Mouse (Mus musculus) C2C12 (cell line): Measurements from ENCODE around the gene Prkce. TPM values are rescaled to one million over a fixed set of nuclear protein-coding genes. Genes with fewer than 3 reads are reported as not detected.

Source experiments
- H3K27me3 ChIP-seq: one replicate; pipeline ENCODE4 v1.6.1; 2011; ENCODE audit not compliant: control insufficient read depth, insufficient read depth, insufficient read length
- H3K36me3 ChIP-seq: one replicate; pipeline ENCODE4 v1.6.1; 2011; ENCODE audit not compliant: control insufficient read depth, insufficient read depth
- H3K4me3 ChIP-seq: one replicate; pipeline ENCODE4 v1.5.1; 2011; ENCODE audit warnings: mild to moderate bottlenecking, control low read depth; ENCODE audit not compliant: poor library complexity, insufficient read depth, severe bottlenecking
- H3K79me2 ChIP-seq: one replicate; pipeline ENCODE4 v1.6.1; 2011; ENCODE audit not compliant: control insufficient read depth, insufficient read depth
- H3K79me3 ChIP-seq: one replicate; pipeline ENCODE4 v1.6.1; 2011; ENCODE audit warnings: low read depth, control low read depth
- H3ac ChIP-seq: one replicate; pipeline ENCODE3; 2011; ENCODE audit warnings: low read depth; ENCODE audit not compliant: control insufficient read depth, insufficient read length
- CEBPB ChIP-seq: IDR thresholded peaks from one replicate; pipeline ENCODE4 v1.6.1; 2011; ENCODE audit warnings: low read depth, mild to moderate bottlenecking, control low read depth, moderate library complexity
- CTCF ChIP-seq: IDR thresholded peaks from one replicate; pipeline ENCODE4 v1.5.1; 2011; ENCODE audit not compliant: control insufficient read depth, insufficient read depth, insufficient read length
- FOSL1 ChIP-seq: IDR thresholded peaks from one replicate; pipeline ENCODE4 v1.8.0; 2011; ENCODE audit warnings: mild to moderate bottlenecking, low read length; ENCODE audit not compliant: poor library complexity, insufficient read depth, severe bottlenecking
- MAX ChIP-seq: IDR thresholded peaks from one replicate; pipeline ENCODE4 v1.6.1; 2011; ENCODE audit warnings: mild to moderate bottlenecking, control low read depth
- MYOD1 ChIP-seq: IDR thresholded peaks from one replicate; pipeline ENCODE4 v1.6.1; 2011; ENCODE audit warnings: low read depth; ENCODE audit not compliant: control insufficient read depth, insufficient read length
- MYOG ChIP-seq: IDR thresholded peaks from one replicate; pipeline ENCODE4 v1.6.1; 2011; ENCODE audit not compliant: control insufficient read depth, insufficient read length; ENCODE audit errors: extremely low read depth
- USF1 ChIP-seq: IDR thresholded peaks from one replicate; pipeline ENCODE4 v1.6.1; 2011; ENCODE audit warnings: low read depth, mild to moderate bottlenecking, control low read depth, moderate library complexity
- polyA plus RNA-seq: library from polyadenylated mRNA; unstranded; fragments of >200 nt; fragmentation: generic; extraction: Trizol; gene quantifications from one replicate; pipeline ENCODE4 v1.2.1, GENCODE M21; 2012; ENCODE audit warnings: missing spikeins

Prkce gene
- polyA plus RNA-seq, 1 experiment, result 1.4 TPM

DNA sequence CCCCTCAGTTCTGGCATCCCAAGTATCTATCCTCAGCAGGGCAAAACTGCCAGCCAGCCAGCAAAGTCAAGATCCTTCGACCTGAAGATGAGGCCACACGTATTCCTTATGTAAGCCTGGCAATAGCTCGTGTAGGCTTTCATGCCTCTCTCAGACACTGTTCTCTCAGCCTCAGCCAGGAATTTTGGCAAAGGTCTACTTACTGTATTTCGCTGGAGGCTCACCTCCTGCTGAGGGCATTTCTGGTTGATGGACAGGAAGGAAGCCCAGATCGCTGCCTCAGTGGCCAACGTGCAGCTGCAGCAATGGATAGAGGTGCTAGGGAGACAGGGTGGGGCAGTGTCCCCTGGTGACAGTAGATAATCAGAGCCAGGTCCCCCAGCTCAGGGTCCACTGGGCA, 413.1 kb downstream of the Prkce start:
- TF ChIP-seq FOSL1, result no peak
- no peak for TF ChIP-seq USF1
- TF ChIP-seq MYOD1, result no peak
- TF ChIP-seq CEBPB, result no peak
- no peak for TF ChIP-seq MYOG
- no peak for TF ChIP-seq MAX
- TF ChIP-seq CTCF, result no peak
- no peaks in the 10 kb centered on the region for H3K27me3 ChIP-seq

GRCm38 (mm10) chr17:86582341-86582740, 414.8 kb downstream of the Prkce start:
- Histone ChIP-seq H3K79me3 (no peaks in the 10 kb centered on the region), H3K4me3 (no peak overlapping the region), H3K79me2 (no peaks in the 10 kb centered on the region), H3K36me3 (no peaks in the 10 kb centered on the region), H3K27me3 (no peaks in the 10 kb centered on the region), H3ac (no peak overlapping the region)
- TF ChIP-seq MYOG (no peak), CTCF (no peak), MYOD1 (no peak), MAX (no peak), FOSL1 (no peak), CEBPB (no peak), USF1 (no peak)

More for the DNA sequence above, 413.1 kb downstream of the Prkce start:
- Histone ChIP-seq H3K36me3 (no peaks in the 10 kb centered on the region), H3K79me3 (no peaks in the 10 kb centered on the region), H3K79me2 (no peaks in the 10 kb centered on the region), H3K4me3 (no peak overlapping the region), H3ac (no peak overlapping the region)

- TF ChIP-seq USF1 (no peak), MYOD1 (no peak), CTCF (no peak), FOSL1 (no peak), MYOG (no peak), MAX (no peak), CEBPB (no peak)
- no peaks in the 10 kb centered on the region for H3K36me3 ChIP-seq
- H3K79me3 ChIP-seq, result no peaks in the 10 kb centered on the region
- no peaks in the 10 kb centered on the region for H3K79me2 ChIP-seq
- no peaks in the 10 kb centered on the region for H3K27me3 ChIP-seq
- no peak overlapping the region for H3ac ChIP-seq
- H3K4me3 ChIP-seq, result no peak overlapping the region
These were observed 418.9 kb downstream of the Prkce start for GRCm38 (mm10) chr17:86586441-86586840.

- Histone ChIP-seq H3K79me2 (no peaks in the 10 kb centered on the region), H3K79me3 (no peaks in the 10 kb centered on the region), H3K36me3 (no peaks in the 10 kb centered on the region), H3K27me3 (no peaks in the 10 kb centered on the region), H3ac (no peak overlapping the region), H3K4me3 (no peak overlapping the region)
- no peak for TF ChIP-seq MYOD1
- TF ChIP-seq CEBPB, result no peak
- TF ChIP-seq CTCF, result no peak
- no peak for TF ChIP-seq USF1
- no peak for TF ChIP-seq MAX
- no peak for TF ChIP-seq MYOG
- no peak for TF ChIP-seq FOSL1
These were observed 421.3 kb downstream of the Prkce start for GRCm38 (mm10) chr17:86588704-86589449.

DNA sequence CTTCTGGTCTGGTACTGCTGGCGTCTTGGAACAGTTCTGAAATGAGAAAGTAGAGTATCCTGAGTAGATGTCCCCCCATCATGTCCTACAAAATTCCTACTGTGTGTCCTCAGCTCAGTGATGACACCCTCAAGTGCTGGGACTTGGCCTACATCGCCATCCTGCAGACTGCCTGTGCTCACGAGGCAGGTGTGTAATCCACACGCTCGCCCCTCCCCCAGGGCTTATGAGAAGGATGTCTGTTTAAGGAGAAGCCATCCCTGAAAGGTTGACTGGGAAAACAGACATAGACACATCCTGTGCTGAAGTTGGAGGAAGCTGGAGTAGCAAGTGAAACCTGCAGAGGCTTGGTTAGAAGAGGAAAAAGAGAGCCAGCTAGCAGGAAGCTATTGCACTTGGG, 422.1 kb downstream of the Prkce start:
- no peaks in the 10 kb centered on the region for H3K27me3 ChIP-seq
- H3K36me3 ChIP-seq, result no peaks in the 10 kb centered on the region
- H3K79me3 ChIP-seq, result no peaks in the 10 kb centered on the region
- TF ChIP-seq FOSL1, result no peak
- TF ChIP-seq MYOG, result no peak
- no peak for TF ChIP-seq MYOD1
- TF ChIP-seq USF1, result no peak
- TF ChIP-seq CEBPB, result no peak
- no peak for TF ChIP-seq MAX
- TF ChIP-seq CTCF, result no peak
- H3K79me2 ChIP-seq, result no peaks in the 10 kb centered on the region
- no peak overlapping the region for H3ac ChIP-seq
- no peak overlapping the region for H3K4me3 ChIP-seq

GRCm38 (mm10) chr17:86591241-86591640, 423.7 kb downstream of the Prkce start:
- H3K79me3 ChIP-seq, result no peaks in the 10 kb centered on the region
- no peak overlapping the region for H3ac ChIP-seq
- no peaks in the 10 kb centered on the region for H3K36me3 ChIP-seq
- no peaks in the 10 kb centered on the region for H3K27me3 ChIP-seq
- no peaks in the 10 kb centered on the region for H3K79me2 ChIP-seq
- no peak overlapping the region for H3K4me3 ChIP-seq
- TF ChIP-seq CEBPB (no peak), MYOG (no peak), FOSL1 (no peak), MYOD1 (no peak), MAX (no peak), USF1 (no peak), CTCF (no peak)
